Mouse (Mus musculus) embryonic facial prominence, embryonic 12.5 days (tissue): ENCODE data around the gene Arl10. TPM values are rescaled to one million over a fixed set of nuclear protein-coding genes. Genes with fewer than 3 reads are reported as not detected.
A peak's percentile ranks its signal among the peaks of the same experiment; 100 is the strongest.

Experiments
- ATAC-seq: fragments of 200-750 bp; cut with Nextera tagmentation; 2 replicates; pipeline ENCODE4 v1.8.0; 2017; ENCODE audit not compliant: insufficient number of reproducible peaks, insufficient read depth, low FRiP score, low TSS enrichment
- H3K27ac ChIP-seq: fragments of 300-500 bp; sonication (generic); 2 replicates; pipeline ENCODE4 v1.5.1; 2016; ENCODE audit warnings: mild to moderate bottlenecking
- H3K27me3 ChIP-seq: fragments of 300-500 bp; sonication (generic); 2 replicates; pipeline ENCODE4 v1.6.1; 2016; ENCODE audit warnings: mild to moderate bottlenecking, moderate library complexity
- H3K36me3 ChIP-seq: fragments of 300-500 bp; sonication (generic); 2 replicates; pipeline ENCODE4 v1.6.1; 2016; ENCODE audit warnings: mild to moderate bottlenecking
- H3K4me1 ChIP-seq: fragments of 300-500 bp; sonication (generic); 2 replicates; pipeline ENCODE4 v1.6.1; 2016
- H3K4me2 ChIP-seq: fragments of 300-500 bp; sonication (generic); replicated peaks from 2 replicates; pipeline ENCODE4 v1.6.1; 2016; ENCODE audit warnings: mild to moderate bottlenecking, moderate library complexity
- H3K4me3 ChIP-seq: fragments of 300-500 bp; sonication (generic); 2 replicates; pipeline ENCODE4 v1.5.1; 2016; ENCODE audit warnings: mild to moderate bottlenecking
- H3K9ac ChIP-seq: fragments of 300-500 bp; sonication (generic); 2 replicates; pipeline ENCODE4 v1.6.1; 2016; ENCODE audit warnings: mild to moderate bottlenecking, moderate library complexity
- H3K9me3 ChIP-seq: fragments of 300-500 bp; sonication (generic); 2 replicates; pipeline ENCODE4 v1.6.1; 2016; ENCODE audit warnings: mild to moderate bottlenecking, moderate library complexity
- WGBS: fragments of 180-500 bp; shearing (Covaris S2); methylation state at CpG from one replicate; pipeline ENCODE4 v1.1.7; 2016; 5-methylcytosine and 5-hydroxymethylcytosine counted together
- polyA plus RNA-seq: library from polyadenylated mRNA; unstranded; fragments of >200 nt; fragmentation: Nextera tagmentation; extraction: Ambion mirVana; gene quantifications from 2 replicates; pipeline ENCODE4 v1.2.1, GENCODE M21; 2016

Arl10 gene
- 35.9 and 36.8 TPM in 2 replicates for polyA plus RNA-seq

DNA sequence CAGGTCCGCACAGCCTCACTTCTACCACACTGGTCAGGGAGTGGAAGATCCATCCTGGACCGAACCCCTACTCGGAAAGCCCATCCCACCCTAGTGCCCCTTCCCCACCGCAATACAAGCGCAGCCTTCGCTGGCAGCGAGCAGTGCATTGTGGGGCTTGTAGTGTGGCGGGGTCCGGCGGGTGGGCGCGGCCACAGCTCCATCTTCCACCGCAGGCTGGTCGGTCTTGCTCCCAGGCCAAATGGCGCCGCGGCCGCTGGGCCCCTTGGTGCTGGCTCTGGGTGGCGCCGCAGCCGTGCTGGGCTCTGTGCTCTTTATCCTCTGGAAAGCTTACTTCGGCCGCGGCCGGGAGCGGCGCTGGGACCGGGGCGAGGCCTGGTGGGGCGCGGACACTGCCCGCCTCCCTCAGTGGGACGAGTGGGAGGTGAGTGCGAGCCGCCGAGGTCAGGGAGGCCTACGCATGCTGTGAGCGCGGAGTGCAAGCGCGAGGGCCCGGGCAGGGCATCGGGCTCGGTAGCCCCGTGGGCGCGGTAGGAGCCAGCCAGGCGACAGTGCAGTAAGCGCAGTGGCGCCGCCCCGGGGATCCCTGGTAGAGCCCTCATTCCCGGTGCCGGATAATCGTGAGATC, at the start of gene Arl10:
Arl10 (plus strand) TSS at position 162 of the 628 bp plus-strand sequence.
- WGBS, result under 1% methylated on average over 55 of the region's 55 CpGs
- Histone ChIP-seq H3K4me2 (peak within 1 kb of the TSS; percentile 82), H3K27ac (peak within 1 kb of the TSS; percentile 77), H3K9me3 (no peaks in the 10 kb centered on the region), H3K4me3 (peak within 1 kb of the TSS; percentile 99), H3K27me3 (no peaks in the 10 kb centered on the region), H3K4me1 (peaks cover 12% of the 10 kb centered on the region), H3K36me3 (peaks cover 31% of the 10 kb centered on the region; the same call in 1 of the 2 replicates), H3K9ac (peak within 1 kb of the TSS; percentile 91)
- peak; percentile 85 for ATAC-seq

DNA sequence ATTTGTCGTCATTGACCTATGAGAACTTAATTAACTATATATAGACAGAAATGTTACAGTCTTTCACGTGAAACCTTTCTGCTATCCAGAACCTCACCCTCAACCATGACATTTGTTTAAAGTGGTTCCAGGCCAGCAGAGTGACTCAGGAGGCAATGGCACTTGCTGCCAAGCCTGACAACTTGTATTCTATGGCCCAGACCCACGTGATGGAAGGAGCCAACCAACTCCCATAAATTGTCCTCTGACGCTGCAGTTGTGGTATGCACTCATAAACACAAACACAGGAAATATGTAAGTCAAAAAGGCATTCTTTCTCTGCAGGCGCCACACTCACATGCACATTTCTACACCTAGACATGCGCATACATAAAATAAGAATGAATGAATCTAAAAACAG, 47.7 kb upstream of the Arl10 start:
- H3K27me3 ChIP-seq, result no peaks in the 10 kb centered on the region
- no peak for ATAC-seq
- WGBS, result 89% methylated on average over 6 of the region's 6 CpGs
- no peak overlapping the region for H3K4me3 ChIP-seq
- H3K4me1 ChIP-seq, result no peaks in the 10 kb centered on the region
- peaks cover 62% of the 10 kb centered on the region for H3K36me3 ChIP-seq
- no peaks in the 10 kb centered on the region for H3K9me3 ChIP-seq
- no peak overlapping the region for H3K27ac ChIP-seq
- H3K9ac ChIP-seq, result no peak overlapping the region
- no peak overlapping the region for H3K4me2 ChIP-seq

DNA sequence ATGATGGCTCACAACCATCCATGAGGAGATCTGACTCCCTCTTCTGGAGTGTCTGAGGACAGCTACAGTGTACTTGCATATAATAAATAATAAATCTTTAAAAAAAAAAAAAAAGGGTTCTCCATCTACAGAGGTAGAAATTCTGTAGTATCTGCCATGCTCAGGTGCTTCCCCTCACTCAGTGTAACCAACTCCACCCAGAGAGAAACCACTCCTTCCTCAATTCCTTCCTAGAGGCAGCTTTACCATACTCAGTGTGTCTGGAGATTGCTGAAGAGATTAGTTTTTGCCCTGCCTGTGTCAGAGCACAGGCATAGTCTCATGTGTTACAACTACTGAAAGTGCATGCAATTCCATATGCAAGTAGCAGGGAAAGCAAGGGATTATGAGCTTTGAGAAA, 42.7 kb upstream of the Arl10 start:
- Histone ChIP-seq H3K36me3 (peaks cover 59% of the 10 kb centered on the region), H3K27ac (no peak overlapping the region), H3K4me1 (no peaks in the 10 kb centered on the region), H3K9me3 (no peaks in the 10 kb centered on the region), H3K4me2 (no peak overlapping the region), H3K9ac (no peak overlapping the region), H3K4me3 (no peak overlapping the region), H3K27me3 (no peaks in the 10 kb centered on the region)
- ATAC-seq, result no peak

DNA sequence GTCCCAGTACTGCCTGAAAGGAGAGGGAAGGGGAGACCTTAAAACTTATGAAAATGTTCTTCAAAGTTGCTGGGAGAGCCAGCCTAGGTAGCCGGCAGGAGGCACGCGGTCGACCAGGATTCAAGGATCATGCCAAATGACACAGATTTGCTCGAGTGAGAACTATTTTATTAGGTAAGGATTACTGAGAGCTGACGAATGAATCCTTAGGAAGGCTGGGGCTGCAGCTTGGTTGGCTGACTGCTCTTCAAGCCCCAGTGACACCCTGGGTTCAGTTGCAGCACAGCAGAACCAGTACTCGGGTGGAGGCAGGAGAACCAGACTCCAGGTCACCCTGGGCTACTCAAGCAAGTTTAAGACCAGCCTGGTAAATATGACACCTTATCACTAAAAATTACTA, 26.8 kb upstream of the Arl10 start:
- Histone ChIP-seq H3K9me3 (no peaks in the 10 kb centered on the region), H3K27me3 (no peaks in the 10 kb centered on the region), H3K36me3 (peaks cover 66% of the 10 kb centered on the region), H3K9ac (no peak overlapping the region), H3K27ac (no peak overlapping the region), H3K4me1 (no peaks in the 10 kb centered on the region), H3K4me3 (no peak overlapping the region), H3K4me2 (no peak overlapping the region)
- WGBS, result 84% methylated on average over 7 of the region's 7 CpGs
- ATAC-seq, result no peak

DNA sequence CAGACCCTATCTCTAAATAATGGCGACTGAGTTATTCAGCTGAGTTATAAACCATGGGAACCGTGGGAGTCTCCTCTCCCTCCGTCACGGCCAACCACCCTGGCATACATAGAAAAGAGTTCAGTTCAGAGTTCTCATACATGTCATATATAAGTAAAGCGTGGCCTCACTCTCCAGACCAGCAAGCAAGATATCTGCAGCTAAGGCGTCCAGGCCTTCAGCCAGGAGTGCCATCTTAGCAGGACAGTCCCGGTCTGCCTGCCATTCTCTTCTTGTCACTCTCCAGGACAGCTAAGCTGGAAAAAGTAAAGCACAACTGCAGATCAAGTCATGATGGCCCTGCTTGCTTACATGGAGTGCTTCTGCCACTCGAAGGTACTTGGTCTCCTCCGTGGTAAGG, 18.6 kb upstream of the Arl10 start:
- no peaks in the 10 kb centered on the region for H3K4me1 ChIP-seq
- ATAC-seq, result no peak
- no peaks in the 10 kb centered on the region for H3K9me3 ChIP-seq
- H3K27ac ChIP-seq, result no peak overlapping the region
- no peak overlapping the region for H3K9ac ChIP-seq
- H3K4me2 ChIP-seq, result no peak overlapping the region
- no peaks in the 10 kb centered on the region for H3K27me3 ChIP-seq
- H3K36me3 ChIP-seq, result peaks cover 88% of the 10 kb centered on the region
- WGBS, result 94% methylated on average over 9 of the region's 9 CpGs
- no peak overlapping the region for H3K4me3 ChIP-seq

DNA sequence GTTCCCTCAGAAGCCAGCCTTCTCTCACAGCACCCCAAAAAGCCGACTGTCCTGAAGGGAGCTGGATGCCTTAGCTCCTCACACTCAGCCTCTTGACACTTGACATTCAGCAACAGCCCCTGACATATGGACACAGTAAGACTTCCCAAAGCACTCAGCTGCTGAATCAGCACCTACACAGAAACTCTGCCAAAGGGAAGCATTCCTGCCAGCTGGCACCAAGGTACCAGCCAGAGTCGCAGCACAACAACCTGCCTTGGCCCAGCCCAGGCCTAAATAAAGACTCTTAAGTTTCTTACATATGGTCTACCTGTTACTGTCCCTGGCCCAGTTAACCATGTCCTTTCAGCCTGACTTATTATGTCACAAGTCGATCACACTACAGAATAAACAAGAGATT, 18.0 kb upstream of the Arl10 start:
- Histone ChIP-seq H3K4me2 (no peak overlapping the region), H3K4me1 (no peaks in the 10 kb centered on the region)
- 86% methylated on average over 3 of the region's 3 CpGs for WGBS

DNA sequence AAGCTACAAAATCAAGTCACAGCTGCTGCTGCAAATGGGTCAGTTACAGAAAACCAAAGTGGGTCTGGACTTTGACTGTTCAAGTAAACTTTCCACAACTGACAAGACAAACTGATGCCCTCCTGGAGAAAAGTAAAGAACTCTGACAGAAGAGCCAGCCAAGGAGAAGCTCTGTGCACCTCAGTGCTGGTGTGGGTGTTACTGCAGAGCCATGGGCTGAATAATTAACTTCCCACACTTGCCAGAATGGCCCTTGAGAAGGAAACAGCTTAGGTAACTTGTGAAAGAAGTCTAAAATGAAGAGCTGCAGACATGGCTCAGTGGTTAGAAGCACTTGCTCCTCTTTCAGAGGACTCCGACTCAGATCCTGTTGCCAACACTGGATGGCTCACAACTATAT, 17.2 kb upstream of the Arl10 start:
- peaks cover 88% of the 10 kb centered on the region for H3K36me3 ChIP-seq
- no peak overlapping the region for H3K4me2 ChIP-seq
- no peak overlapping the region for H3K27ac ChIP-seq
- H3K27me3 ChIP-seq, result no peaks in the 10 kb centered on the region
- no peak for ATAC-seq
- H3K4me1 ChIP-seq, result no peaks in the 10 kb centered on the region
- WGBS, result 94% methylated on average over 1 of the region's 1 CpGs
- no peak overlapping the region for H3K9ac ChIP-seq
- H3K9me3 ChIP-seq, result no peaks in the 10 kb centered on the region
- no peak overlapping the region for H3K4me3 ChIP-seq

More for the DNA sequence above, 18.0 kb upstream of the Arl10 start:
- Histone ChIP-seq H3K9ac (no peak overlapping the region), H3K27ac (no peak overlapping the region), H3K36me3 (peaks cover 88% of the 10 kb centered on the region), H3K4me3 (no peak overlapping the region), H3K27me3 (no peaks in the 10 kb centered on the region), H3K9me3 (no peaks in the 10 kb centered on the region)
- ATAC-seq, result no peak

DNA sequence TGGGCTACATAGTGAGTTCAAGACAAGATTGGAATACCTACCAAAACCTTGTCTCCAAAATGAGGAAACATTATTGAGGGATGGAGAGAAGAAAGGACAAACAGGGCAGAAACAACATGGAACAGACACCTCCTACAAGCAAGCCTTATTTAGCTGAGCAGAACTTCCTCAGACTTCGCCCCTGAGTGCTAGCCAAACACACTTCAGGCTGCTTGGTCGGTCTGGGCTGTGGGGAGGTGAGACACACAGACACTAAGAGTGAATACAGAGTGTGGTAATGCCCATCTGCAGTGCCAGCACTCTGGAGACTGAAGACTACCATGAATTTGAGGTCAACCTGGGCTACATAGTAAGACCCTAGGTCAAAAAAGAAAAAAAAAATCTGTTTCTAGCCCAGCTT, 15.2 kb upstream of the Arl10 start:
- 93% methylated on average over 2 of the region's 2 CpGs for WGBS
- H3K9me3 ChIP-seq, result no peaks in the 10 kb centered on the region
- no peak overlapping the region for H3K4me3 ChIP-seq
- H3K36me3 ChIP-seq, result peaks cover 77% of the 10 kb centered on the region
- no peak for ATAC-seq
- no peak overlapping the region for H3K27ac ChIP-seq
- H3K27me3 ChIP-seq, result no peaks in the 10 kb centered on the region
- H3K4me2 ChIP-seq, result no peak overlapping the region
- H3K4me1 ChIP-seq, result peaks cover 7% of the 10 kb centered on the region; the same call in 1 of the 2 replicates
- H3K9ac ChIP-seq, result no peak overlapping the region

DNA sequence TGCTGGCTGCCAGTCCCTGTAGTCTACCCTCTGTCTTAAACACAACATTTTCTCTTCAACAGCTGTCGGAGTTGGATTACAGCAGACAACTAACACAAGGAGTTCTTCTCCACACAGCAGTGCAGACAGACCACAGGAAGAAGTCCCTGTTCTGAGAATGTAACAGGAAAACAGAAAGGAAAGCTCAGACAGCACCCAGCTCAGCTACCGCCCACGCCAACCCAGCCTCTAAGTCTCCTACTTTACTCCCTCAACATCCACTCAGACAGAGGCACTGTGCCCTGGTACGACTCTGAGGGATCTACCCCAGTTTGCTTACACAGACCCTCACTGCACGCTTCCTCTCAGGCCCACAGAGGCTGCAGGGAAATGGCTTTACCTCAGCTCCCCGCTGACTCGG, 14.2 kb upstream of the Arl10 start:
- no peaks in the 10 kb centered on the region for H3K27me3 ChIP-seq
- 92% methylated on average over 7 of the region's 7 CpGs for WGBS

DNA sequence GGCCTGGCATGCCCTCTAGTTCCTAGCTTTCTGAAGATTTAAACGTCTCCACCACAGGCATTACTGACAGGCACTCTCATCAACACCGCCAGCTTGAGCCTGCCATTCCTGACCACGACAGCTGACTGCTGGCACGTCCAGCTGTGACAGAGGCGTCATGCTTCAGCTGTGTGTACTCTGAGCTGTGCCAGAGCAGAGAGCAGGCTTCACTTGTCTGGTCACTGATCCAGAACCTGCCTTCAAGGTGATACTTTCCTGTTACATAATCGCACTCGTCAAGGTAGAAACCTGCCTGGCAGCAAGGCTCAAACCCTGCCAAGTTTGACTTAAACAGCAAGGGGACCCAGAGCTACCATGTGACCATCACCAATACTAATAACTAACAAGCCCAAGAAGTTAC, 12.3 kb upstream of the Arl10 start:
- Histone ChIP-seq H3K4me1 (peaks cover 7% of the 10 kb centered on the region; the same call in 1 of the 2 replicates), H3K4me3 (no peak overlapping the region), H3K27ac (no peak overlapping the region), H3K4me2 (no peak overlapping the region), H3K9me3 (no peaks in the 10 kb centered on the region), H3K9ac (no peak overlapping the region), H3K27me3 (no peaks in the 10 kb centered on the region), H3K36me3 (peaks cover 56% of the 10 kb centered on the region)
- no peak for ATAC-seq
- WGBS, result 84% methylated on average over 7 of the region's 7 CpGs

More for the DNA sequence above, 14.2 kb upstream of the Arl10 start:
- peaks cover 75% of the 10 kb centered on the region for H3K36me3 ChIP-seq
- H3K4me1 ChIP-seq, result peaks cover 7% of the 10 kb centered on the region; the same call in 1 of the 2 replicates
- H3K9ac ChIP-seq, result no peak overlapping the region
- ATAC-seq, result no peak
- no peak overlapping the region for H3K4me3 ChIP-seq
- no peak overlapping the region for H3K4me2 ChIP-seq
- H3K27ac ChIP-seq, result no peak overlapping the region
- H3K9me3 ChIP-seq, result no peaks in the 10 kb centered on the region

DNA sequence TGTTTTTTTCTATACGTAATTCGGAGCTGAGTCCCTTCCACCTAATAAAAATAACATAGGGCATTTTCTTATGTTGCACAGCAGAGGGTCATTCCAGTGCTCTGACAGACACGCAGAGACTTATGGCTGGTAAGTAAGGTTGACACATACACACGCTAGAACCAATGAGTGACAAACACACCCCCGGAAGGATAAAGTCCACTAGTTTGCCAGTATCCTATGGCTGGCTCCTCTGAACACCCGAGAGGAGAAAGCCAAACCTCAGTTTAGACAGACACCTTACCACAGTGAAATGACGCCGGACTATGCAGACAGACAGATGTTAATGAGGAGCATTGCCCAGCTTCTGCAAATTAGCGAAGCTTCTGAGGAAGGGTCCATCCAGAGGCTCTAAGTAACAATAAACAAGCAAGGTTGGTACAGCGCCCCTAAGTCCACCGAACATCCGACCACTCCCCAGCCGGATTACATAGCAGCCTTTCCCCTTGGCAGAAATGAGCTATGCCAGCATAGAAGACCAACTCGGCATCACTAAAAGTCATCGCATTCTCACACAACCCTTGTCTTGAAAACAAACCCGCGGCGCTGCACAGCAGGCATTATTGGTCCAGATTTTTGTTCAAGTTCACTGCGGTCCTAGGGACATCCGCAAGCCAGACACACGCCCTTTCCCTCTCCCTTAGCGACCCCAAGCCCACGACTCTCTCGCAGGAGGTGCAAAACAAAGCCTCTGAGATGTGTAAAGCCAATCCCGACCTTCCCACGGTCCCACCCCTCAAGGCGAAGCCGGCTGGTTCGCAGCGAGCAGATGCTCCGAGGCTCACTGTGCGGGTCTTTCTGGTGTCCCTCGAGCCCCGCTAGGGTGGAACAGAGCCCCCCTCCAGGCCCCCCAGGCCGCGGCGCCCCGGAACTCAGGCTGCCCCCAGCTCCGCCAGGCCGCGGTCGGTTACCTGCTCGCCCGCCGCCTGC, 10.3 kb upstream of the Arl10 start:
- peak; percentile 65 for ATAC-seq
- 12% methylated on average over 45 of the region's 45 CpGs for WGBS
- Histone ChIP-seq H3K36me3 (peaks cover 37% of the 10 kb centered on the region), H3K4me3 (peak overlapping the region; percentile 99), H3K27me3 (no peaks in the 10 kb centered on the region), H3K9me3 (no peaks in the 10 kb centered on the region), H3K4me1 (peaks cover 7% of the 10 kb centered on the region; the same call in 1 of the 2 replicates), H3K9ac (peak overlapping the region; percentile 94), H3K4me2 (peak overlapping the region; percentile 92), H3K27ac (peak overlapping the region; percentile 76)

DNA sequence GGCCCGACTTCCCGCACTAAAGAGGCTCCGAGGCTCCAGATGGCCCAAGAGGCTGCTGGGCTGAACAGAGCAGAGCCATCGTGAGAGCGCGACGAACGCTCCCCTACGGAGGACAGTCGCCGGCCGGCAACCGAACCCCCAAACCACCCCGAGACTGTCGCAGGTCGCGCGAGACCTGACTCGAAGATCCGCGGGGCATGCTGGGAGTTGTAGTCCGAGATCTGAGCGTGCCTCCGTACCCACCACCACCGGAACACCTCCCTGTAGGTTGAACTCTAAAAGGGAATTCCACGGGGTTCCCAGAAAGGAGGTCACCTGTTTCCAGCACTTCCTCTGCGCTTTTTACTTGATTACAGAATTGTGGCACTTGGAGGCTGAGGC, 9.6 kb upstream of the Arl10 start, which contains the start of gene 4833439L19Rik:
4833439L19Rik (minus strand) TSS at position 235 of the 381 bp plus-strand sequence.
- under 1% methylated on average over 27 of the region's 27 CpGs for WGBS
- no peaks in the 10 kb centered on the region for H3K27me3 ChIP-seq
- no peaks in the 10 kb centered on the region for H3K9me3 ChIP-seq
- peak within 1 kb of the TSS; percentile 76 for H3K27ac ChIP-seq
- H3K36me3 ChIP-seq, result peaks cover 30% of the 10 kb centered on the region
- peak within 1 kb of the TSS; percentile 92 for H3K4me2 ChIP-seq
- H3K4me3 ChIP-seq, result peak within 1 kb of the TSS; percentile 99
- ATAC-seq, result peak; percentile 95
- H3K9ac ChIP-seq, result peak within 1 kb of the TSS; percentile 94
- peaks cover 7% of the 10 kb centered on the region; the same call in 1 of the 2 replicates for H3K4me1 ChIP-seq
